Mouse (Mus musculus) liver, adult (tissue): ENCODE data around the gene Fam173a.

Source experiments
- GATA4 ChIP-seq: IDR thresholded peaks from 2 replicates; pipeline ENCODE4 v1.6.1; 2014; ENCODE audit warnings: mild to moderate bottlenecking, low read length; ENCODE audit not compliant: insufficient replicate concordance

The Fam173a gene

DNA sequence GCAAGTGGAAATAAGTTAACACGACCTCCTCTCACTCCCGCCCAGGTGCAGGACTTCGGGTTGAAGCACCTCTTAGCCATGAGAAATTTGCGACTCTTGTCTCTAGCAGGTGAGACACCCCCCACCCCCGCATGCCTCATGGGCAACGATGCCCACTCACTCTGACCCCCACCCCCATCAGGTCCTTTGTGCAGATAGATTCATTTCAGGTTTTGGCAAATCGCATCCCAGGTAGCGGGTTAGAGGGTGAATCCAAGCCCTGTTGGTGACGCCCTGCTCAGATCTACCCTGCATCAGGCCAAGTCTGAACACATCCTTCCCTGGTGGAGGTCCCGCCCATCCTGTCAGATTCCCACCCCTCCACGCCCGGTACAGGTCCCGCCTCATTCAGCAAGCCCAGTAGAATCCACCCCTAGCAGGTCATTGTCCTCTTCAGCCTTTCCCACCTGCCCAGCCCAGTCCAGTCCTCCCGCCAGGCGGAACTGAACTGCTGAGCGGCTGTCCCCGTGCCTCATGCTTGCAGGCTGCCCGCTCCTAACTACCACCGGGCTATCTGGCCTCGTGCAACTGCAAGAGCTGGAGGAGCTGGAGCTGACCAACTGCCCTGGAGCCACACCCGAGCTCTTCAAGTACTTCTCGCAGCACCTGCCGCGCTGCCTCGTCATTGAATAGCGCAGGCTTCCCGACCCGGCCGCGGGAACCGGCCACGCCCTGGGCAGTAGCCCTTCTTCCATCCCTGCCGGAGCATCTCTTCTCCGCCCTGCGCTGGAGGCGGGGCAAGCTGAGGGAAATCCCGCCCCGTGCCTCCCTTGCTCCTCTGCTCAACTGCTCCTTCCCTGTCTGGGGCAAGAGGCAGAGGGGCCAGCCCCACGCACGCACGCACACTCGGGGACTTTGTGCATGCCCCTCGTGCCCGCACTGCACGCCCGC, 26.4 kb upstream of the Fam173a start:
- no peak for TF ChIP-seq GATA4

DNA sequence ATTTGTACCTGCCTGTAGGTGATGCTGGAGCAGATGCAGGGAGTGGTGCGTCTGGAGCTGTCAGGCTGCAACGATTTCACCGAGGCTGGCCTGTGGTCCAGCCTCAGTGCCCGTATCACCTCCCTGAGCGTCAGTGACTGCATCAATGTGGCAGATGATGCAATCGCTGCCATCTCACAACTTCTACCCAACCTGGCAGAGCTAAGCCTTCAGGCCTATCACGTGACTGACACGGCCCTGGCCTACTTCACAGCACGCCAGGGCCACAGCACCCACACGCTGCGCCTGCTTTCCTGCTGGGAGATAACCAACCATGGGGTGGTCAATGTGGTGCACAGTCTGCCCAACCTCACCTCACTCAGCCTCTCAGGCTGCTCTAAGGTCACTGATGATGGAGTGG, 25.0 kb upstream of the Fam173a start:
- no peak for TF ChIP-seq GATA4

DNA sequence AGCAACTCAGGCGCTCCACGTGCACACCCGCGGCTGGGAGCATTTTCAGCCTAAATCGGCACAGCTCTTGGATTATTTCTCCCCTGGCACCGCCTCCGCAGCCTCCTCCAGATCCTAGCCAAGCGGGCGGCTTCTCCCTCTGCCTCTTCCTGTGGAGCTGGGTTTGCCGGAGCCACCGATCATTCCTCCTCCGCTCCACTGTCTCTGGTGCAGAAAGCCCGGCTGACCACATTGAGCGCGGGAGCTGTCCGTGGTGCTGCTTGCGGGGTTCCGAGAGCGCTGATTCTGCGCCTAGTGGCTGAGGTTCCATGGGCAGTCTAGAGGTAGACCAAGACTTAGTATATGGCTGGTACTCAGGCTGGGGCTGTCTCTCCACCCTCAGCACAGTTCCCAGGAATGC, 20.8 kb upstream of the Fam173a start:
- TF ChIP-seq GATA4, result no peak

DNA sequence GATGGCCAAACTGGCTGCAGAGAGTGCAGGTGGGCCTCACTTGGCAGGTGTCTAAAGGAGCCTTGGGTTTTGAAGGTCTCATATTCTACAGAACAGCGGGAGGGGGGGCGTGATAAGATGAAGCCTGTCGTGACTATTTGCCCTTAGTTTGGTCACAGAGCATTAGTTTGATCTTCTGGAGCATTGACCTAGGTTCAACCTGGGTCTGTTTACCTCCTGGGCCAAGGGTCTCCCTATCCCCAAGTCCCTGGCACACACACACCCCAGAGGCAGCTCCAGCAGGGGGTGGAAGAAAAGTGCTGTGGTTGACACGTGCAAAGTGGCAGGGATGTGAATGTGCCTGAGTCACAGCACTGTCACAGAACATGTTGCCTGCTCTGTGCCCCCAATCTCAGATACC, 18.2 kb upstream of the Fam173a start:
- no peak for TF ChIP-seq GATA4

DNA sequence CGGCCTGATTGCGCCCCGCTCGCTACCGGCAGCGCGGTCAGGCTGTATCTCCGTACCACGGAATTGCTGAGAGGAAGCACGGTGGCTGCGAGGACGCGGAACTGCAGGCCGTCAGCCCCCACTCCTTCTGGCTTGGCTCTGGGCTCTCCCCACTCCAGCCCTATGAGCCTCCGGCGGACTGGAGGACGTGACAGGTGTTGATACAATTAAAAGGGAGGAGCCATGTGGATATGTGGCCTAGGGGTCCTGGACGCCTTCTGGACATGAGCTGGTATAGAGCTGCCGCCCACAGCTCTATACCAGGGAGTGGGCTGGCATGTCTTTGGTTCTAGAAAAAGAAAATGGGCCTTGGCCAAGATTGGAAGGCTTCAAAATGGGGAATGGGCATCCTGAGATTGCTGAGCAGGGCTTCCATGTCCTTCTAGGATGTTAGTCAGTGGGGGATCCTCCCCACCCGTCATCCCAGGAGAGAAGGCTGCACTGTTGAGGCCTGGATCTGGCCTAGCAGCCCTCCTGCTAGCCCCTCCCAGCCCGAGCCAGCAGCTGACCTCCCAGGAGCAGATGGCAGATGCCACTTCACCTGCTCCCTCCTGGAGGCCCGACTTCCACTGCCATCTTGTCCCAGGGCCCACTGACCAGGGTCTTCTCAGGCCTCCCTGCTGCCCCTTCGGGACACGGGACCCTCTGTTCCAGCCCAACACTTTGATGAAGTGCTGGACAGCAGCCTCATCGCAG, 17.1 kb upstream of the Fam173a start:
- TF ChIP-seq GATA4, result no peak

DNA sequence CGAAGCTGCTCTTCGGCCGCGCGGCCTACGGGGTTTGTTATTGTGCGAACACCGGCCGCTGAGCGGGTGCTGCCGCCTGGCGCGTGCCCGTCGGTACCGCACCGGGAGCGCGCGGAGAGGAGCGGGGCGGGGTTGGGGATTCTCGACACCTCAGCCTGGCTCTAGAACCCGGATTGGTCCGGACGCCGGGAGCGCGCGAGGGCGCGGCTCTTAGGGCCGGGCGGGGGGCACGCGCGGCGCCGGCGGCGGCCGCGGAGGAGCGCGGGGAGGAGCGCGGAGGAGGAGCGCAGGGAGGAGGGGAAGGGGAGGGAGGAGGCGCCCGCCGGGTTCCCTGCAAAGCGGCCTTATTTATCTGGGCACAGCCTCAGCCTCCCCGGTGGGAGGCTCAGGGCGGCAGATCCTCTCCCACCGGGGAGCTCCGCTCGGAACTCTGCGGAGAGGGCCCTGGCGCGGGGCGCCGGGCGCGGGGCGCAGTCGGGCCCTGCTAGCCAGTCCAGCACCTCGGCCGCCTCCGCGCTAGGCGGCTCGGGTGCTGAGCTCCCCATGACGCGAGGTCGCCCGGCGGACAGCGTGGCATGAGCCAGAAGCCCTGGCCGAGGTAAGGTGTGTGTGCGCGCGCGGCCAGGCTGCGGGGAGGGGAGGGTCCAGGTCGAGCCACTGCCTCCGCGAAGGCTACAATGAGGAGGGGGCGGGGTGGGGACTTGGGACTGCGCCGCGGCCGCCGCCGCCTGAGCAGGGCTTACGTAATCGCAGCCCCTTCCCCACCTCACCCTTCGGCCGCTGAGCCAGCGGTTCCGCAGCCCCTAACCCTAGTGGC, 16.3 kb upstream of the Fam173a start, which contains the start of gene Fbxl16:
TSS of gene Fbxl16 (plus strand) at position 297 of the 817 bp plus-strand sequence.
- TF ChIP-seq GATA4, result no peak

DNA sequence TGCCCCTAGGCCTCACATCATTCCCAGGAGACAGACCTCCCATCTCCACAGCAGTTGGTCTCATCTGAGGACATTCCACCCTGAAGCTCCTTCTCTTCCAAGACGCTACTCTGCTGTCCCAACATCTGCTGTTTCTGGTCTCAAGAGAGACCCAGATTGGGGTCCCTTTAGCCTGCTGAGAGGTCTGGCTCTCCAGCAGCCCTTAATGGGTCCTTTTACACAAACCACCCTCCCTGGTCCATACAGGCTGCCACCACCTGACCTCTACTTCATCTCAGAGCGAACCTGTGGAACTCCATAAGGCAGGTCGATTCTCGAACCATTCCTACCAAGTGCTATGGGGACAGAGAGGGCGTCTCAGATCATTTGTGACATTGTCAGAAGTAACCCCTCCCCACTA, 15.3 kb upstream of the Fam173a start:
- no peak for TF ChIP-seq GATA4

DNA sequence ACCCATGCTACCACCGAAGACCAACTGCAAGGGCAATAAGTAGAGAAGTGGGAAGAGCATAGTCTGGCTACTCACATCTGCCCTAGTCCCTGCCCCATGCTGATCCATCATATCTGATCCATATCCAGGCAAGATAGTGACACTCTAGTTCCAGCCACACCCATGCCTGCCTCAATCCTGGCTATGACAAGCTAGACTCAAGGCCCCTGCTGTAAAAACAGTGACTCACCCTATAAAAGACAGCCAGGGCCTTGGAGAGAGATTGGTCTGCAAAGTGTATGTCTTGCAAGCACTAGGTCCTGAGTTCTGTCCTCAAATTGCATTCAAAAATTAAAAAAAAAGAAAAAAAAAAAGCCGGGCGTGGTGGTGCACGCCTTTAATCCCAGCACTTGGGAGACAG, 13.8 kb upstream of the Fam173a start:
- no peak for TF ChIP-seq GATA4

DNA sequence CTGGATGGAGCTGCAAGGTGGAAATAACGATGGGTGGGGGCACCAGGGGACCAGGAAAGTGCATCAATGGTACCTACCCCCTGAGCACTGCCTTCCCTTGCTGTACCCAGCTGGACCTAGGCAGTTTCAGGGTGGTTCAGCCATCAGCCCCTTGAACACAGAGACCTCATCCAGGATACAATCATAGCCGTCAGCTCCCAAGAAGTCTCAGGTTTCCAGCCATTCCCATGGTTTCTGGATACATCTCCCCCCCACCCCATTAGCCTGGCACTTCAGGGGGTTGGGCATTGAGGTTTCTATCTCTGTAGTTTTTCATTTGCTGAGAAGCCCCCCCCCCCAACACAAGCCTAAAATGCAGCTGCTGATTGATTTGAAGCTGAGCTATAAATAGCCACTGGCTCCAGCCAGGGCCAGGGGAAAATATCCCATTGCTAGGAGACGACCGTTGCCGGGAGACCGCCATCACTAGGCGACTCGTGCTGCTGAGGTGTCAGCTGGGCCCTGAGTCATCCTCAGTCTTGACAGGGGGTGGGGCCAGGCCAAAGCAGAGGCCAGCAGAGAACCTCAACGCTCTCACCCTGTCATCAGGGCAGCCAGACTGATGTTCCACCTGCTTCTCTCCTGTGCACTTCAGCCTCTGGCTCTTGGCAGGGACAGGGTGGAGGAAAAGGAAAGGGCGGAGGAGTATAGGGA, 10.3 kb upstream of the Fam173a start:
- no peak for TF ChIP-seq GATA4

DNA sequence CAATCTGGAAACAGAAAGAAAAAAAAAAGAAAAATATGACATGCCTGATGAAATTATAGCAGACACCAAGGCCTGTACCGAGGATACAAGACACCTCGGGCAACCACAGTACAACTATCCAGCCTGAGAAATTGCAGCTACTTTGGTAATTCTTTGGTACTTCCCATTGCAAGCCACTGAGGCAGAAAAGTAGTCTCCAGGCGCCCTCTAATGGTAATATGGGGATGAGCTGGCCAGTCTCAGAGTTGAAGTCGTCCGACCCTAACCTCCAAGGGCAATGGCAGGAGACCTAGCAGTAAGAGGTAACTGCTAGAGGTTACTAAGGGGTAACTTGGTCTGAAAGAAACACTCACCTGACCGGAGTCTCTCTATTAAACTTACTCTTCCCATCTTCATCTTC, 8.3 kb upstream of the Fam173a start:
- TF ChIP-seq GATA4, result no peak

DNA sequence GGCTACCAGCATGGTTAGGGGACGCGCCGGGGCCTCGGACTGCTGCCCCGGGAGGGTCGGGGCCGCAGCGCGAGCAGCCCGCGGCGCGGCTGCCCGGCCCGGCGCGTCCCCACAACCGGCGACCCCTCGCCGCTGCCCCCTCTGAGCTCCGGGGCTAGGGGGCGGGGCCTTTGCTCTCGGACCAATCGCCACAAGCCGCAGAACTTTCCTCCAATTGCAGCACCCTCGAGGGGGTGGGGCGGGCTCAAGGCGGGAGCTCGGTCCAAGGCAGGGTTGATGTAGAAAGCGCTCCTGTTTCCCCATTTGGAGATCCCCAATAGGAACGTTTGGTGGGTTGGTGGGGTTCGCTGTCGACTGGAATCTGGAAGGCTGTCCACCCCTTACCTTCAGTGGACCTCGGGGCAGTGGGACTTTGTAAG, 4.3 kb upstream of the Fam173a start, which contains the start of gene Metrn:
TSS of gene Metrn (minus strand) at position 186 of the 419 bp plus-strand sequence.
- TF ChIP-seq GATA4, result no peak

DNA sequence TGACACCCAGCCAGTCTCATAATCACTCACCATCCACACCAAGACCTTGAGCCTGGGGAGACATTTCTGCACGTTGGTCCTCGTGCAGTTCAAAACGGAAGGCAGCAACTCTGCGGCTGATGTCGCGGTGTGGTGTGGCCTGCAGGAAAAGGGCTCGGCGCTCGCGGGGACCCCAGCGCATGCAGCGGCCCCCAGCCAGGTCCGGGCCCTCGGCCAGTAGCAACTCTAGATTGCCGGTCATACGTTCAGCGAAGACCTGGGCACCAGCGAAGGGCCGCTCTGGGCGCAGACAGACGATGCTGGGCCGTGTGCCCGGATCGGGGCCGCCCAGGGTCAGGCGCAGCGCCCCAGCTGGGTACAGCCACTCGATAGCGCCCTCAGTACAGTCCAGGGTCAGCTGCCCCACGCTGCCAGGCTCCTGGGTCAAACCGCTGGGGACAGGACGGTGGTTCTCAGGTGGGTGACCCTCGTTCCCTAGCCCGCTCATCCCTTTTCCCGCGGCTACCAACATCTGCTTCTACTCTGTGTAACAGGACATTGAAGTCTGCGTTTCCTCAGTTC, 3.6 kb upstream of the Fam173a start:
- no peak for TF ChIP-seq GATA4

DNA sequence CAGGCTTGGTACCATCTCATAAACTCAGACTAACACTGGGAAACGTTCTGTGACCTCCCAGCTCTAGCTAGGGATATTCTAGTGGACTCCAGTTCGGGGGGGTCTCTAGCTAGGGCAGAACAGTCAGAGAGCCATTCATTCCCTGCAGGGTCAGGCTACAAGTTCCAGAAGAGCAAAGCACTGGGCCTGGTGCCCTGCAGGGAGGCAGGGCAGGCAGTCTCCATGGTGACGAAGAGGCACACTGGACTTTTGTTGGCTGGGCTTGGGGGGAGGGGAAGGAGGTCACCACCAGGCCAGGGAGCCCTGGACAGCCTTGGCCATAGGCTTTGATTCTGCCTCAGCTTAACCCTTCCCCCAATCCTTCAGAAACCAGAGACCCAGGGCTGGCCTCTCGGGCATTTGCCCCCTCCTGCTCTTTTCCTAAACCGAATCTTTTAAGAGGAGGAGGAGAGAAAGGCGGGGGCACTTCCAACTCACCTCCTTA, 3.0 kb upstream of the Fam173a start, which contains the start of gene AC134908.4:
TSS of gene AC134908.4 (minus strand) at position 51 of the 484 bp plus-strand sequence.
- TF ChIP-seq GATA4, result no peak

DNA sequence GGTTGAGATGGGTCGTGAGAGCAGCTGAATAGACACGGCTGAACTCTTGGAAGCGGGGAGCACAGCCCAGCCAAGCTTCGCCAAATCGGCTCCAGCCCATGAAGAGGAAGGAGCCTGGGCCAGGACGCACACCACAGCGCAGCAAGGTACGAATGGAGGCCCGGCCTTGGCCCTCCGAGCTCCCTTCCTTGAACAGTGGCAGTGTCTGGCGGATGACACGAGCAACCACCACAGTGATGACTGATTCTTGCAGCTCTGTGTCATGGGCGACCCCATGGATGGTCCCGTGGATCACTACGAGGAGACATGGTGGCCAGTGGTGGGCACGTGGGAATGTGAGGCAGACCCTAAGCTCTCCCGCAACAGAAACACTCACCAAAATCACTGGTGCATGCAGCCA, 2.3 kb upstream of the Fam173a start:
- TF ChIP-seq GATA4, result no peak
